Mouse (Mus musculus) liver, embryonic 14.5 days (tissue): ENCODE data around the gene Pigb. TPM values are rescaled to one million over a fixed set of nuclear protein-coding genes. Genes with fewer than 3 reads are reported as not detected.

Source experiments
- ATAC-seq: fragments of 200-750 bp; cut with Nextera tagmentation; 2 replicates; pipeline ENCODE4 v1.8.0; 2017; ENCODE audit warnings: moderate number of reproducible peaks, mild to moderate bottlenecking, moderate library complexity; ENCODE audit not compliant: insufficient read depth
- DNase-seq, 3 experiments: peaks; one replicate each; pipeline ENCODE4 v3.0.0-alpha.2; 2012 to 2013; ENCODE audit warnings: low read depth in 3 of 3, low spot score in 3 of 3
- H3K27ac ChIP-seq: fragments of 300-500 bp; sonication (generic); 2 replicates; pipeline ENCODE4 v1.5.1; 2014; ENCODE audit warnings: moderate library complexity, mild to moderate bottlenecking, control low read depth, inconsistent platforms
- H3K27me3 ChIP-seq: fragments of 300-500 bp; sonication (generic); 2 replicates; pipeline ENCODE4 v1.6.1; 2014; ENCODE audit warnings: mild to moderate bottlenecking, low read length, moderate library complexity; ENCODE audit not compliant: control insufficient read depth, insufficient read depth
- H3K36me3 ChIP-seq: fragments of 300-500 bp; sonication (generic); replicated peaks from 2 replicates; pipeline ENCODE4 v1.6.1; 2014; ENCODE audit warnings: low read depth; ENCODE audit not compliant: control insufficient read depth, insufficient read depth
- H3K4me1 ChIP-seq, 2 experiments: fragments of 200-500 bp in 1 of 2; fragments of 300-500 bp in 1 of 2; sonication (generic) in 1 of 2; replicated peaks; 2 replicates each; pipeline ENCODE4 v1.6.1; 2012 to 2014; ENCODE audit warnings: antibody characterized with exemption in 1 of 2, inconsistent platforms in 1 of 2, low read length in 1 of 2; ENCODE audit not compliant: control insufficient read depth in 2 of 2, insufficient read depth in 2 of 2
- H3K4me2 ChIP-seq: fragments of 300-500 bp; sonication (generic); 2 replicates; pipeline ENCODE4 v1.6.1; 2014; ENCODE audit warnings: low read depth, mild to moderate bottlenecking, control low read depth, moderate library complexity
- H3K4me3 ChIP-seq, 2 experiments: fragments of 200-500 bp in 1 of 2; fragments of 300-500 bp in 1 of 2; sonication (generic) in 1 of 2; 2 replicates each; pipeline ENCODE4 v1.5.1; 2012 to 2014; ENCODE audit warnings: low read depth in 2 of 2, low read length in 2 of 2, mild to moderate bottlenecking in 2 of 2, control low read depth in 1 of 2, inconsistent platforms in 1 of 2, moderate library complexity in 1 of 2; ENCODE audit not compliant: insufficient read depth in 1 of 2
- H3K9ac ChIP-seq: fragments of 300-500 bp; sonication (generic); replicated peaks from 2 replicates; pipeline ENCODE4 v1.6.1; 2014; ENCODE audit warnings: mild to moderate bottlenecking, control low read depth, moderate library complexity
- H3K9me3 ChIP-seq: fragments of 300-500 bp; sonication (generic); 2 replicates; pipeline ENCODE4 v1.6.1; 2016; ENCODE audit warnings: low read length, mixed read lengths; ENCODE audit not compliant: control insufficient read depth
- CTCF ChIP-seq: IDR thresholded peaks from 2 replicates; pipeline ENCODE4 v1.5.1; 2016; ENCODE audit warnings: antibody characterized with exemption, low read depth, control low read depth
- EP300 ChIP-seq: IDR thresholded peaks from 2 replicates; pipeline ENCODE4 v1.6.1; 2016; ENCODE audit warnings: antibody characterized with exemption, low read depth
- whole genome bisulfite sequencing: fragments of 180-500 bp; shearing (Covaris S2); extraction: QIAGEN DNeasy Blood & Tissue Kit; methylation state at CpG from one replicate; pipeline ENCODE4 v1.1.7; 2014; ENCODE audit not compliant: insufficient replicate concordance; 5-methylcytosine and 5-hydroxymethylcytosine counted together
- polyA plus RNA-seq, 2 experiments: library from polyadenylated mRNA; depleted of rRNA in 1 of 2; stranded (reverse) in 1 of 2; unstranded in 1 of 2; fragments of >200 nt; fragmentation: Nextera tagmentation in 1 of 2; extraction: Ambion mirVana in 1 of 2; gene quantifications; 2 replicates each; pipeline versions ENCODE4 v1.2.1 to v1.2.3; 2012 to 2014

Gene Pigb
- polyA plus RNA-seq (2012; rRNA removed): 3.4 and 4.3 TPM in 2 replicates
- polyA plus RNA-seq (2014; fragmentation: Nextera tagmentation; extraction: Ambion mirVana): 5.2 and 6.7 TPM in 2 replicates

DNA sequence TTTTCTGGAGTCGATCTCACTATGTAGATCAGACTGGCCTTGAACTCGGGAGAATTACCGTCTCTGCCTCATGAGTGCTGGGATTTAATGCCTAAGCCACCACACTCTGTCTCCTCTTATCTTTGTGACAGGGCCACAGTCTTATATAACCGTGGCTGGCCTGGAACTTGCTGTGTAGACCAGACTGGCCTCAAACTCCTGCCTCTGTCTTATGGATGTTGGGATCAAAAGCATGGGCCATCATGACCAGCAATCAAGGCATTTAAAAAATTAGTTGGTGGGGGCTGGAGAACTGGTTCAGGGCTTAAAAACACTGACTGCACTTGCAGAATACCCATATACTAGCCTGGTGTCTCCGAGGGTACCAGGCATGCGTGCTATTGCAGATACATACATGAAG lies at the start of gene Pigb:
TSS of gene Pigb (minus strand) at position 299 of the 400 bp plus-strand sequence.
- H3K4me2 ChIP-seq: peak within 1 kb of the TSS; percentile 89
- 27% methylated on average over 6 of the region's 6 CpGs for WGBS
- DNase-seq (no peak), ATAC-seq (no peak)
- peak within 1 kb of the TSS; percentile 70 to 86 for H3K4me3 ChIP-seq
- no peaks in the 10 kb centered on the region for H3K9me3 ChIP-seq
- peaks cover 8 to 14% of the 10 kb centered on the region in 2 experiments for H3K4me1 ChIP-seq
- no peaks in the 10 kb centered on the region for H3K27me3 ChIP-seq
- no peak for TF ChIP-seq EP300
- TF ChIP-seq CTCF: no peak
- peak within 1 kb of the TSS; percentile 46 for H3K27ac ChIP-seq
- peak within 1 kb of the TSS; percentile 89 for H3K9ac ChIP-seq
- no peaks in the 10 kb centered on the region for H3K36me3 ChIP-seq

DNA sequence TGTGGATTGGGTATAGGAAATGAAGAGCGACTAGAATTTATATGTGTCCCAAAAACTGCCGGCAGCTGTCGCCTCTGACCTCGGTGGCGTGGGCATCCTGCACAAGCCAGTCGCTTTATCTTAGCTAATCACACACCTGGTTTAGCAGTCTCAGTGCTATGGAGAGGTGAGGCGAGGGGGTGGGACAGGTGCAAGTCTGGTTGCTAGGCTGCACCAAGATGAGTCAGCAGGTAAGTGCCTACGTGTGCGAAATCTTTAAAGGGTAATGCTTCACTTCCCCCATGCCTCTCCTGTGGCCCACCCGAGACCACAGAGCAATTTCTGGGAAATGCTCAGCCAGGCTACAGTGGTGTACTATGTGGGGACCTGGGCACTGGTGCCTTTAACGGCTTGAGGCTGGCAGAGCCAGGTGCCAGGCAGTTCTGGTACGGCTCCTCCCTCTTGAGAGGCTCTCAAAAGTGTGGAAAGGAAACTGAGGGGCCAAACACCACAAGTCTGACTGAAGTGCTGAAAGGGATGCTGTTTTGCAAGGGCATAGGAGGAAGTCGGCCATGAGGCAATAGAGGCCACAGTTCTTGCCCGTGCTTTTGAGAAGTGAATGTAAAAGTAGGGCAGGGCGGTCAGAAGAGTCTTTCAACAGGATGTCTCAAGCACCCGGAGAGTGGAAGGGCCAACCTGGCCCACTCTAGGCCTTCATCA lies 49.2 kb upstream of the Pigb start:
- Histone ChIP-seq H3K4me1 (peaks cover 0 to 4% of the 10 kb centered on the region in 2 experiments; a peak in 1 of 4 replicates), H3K4me2 (no peak overlapping the region), H3K9me3 (no peaks in the 10 kb centered on the region), H3K27ac (no peak overlapping the region), H3K9ac (no peak overlapping the region), H3K27me3 (no peaks in the 10 kb centered on the region), H3K36me3 (no peaks in the 10 kb centered on the region), H3K4me3 (no peak overlapping the region)
- peak in 2 of 3 experiments; percentile 23 to 29 for DNase-seq
- TF ChIP-seq EP300 (no peak), CTCF (no peak)
- peak; percentile 43; the same call in 1 of the 2 replicates for ATAC-seq
- WGBS: 30% methylated on average over 16 of the region's 16 CpGs

DNA sequence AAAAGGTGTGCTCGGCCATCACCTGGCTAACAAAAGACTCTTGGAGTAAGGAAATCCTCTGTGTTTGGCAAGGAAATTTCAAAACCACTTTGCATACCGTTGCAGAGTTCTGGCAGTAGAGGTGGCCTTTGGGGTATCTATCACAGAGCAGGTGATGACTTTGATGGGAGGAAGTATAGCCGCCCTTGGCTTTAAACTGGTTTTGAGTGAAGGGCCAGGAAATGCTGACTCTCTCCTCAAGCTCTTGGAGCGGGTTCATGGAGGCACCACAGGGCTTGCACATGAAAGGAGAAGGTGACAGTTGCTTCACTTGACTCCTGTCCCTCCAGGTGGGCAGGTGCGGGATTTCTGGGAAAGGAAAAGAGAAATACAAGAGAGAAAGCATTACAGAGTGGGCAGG lies 47.4 kb upstream of the Pigb start:
- no peak overlapping the region for H3K27ac ChIP-seq
- no peak overlapping the region for H3K4me2 ChIP-seq
- H3K4me3 ChIP-seq: no peak overlapping the region
- no peak for ATAC-seq
- no peaks in the 10 kb centered on the region for H3K36me3 ChIP-seq
- 41% methylated on average over 5 of the region's 5 CpGs for WGBS
- DNase-seq: no peak
- no peak overlapping the region for H3K9ac ChIP-seq
- no peaks in the 10 kb centered on the region for H3K27me3 ChIP-seq
- peaks cover 0 to 4% of the 10 kb centered on the region in 2 experiments; a peak in 1 of 4 replicates for H3K4me1 ChIP-seq
- H3K9me3 ChIP-seq: no peaks in the 10 kb centered on the region
- no peak for TF ChIP-seq EP300

- H3K27me3 ChIP-seq: no peaks in the 10 kb centered on the region
- DNase-seq (no peak), ATAC-seq (no peak)
- no peak overlapping the region for H3K9ac ChIP-seq
- no peaks in the 10 kb centered on the region for H3K9me3 ChIP-seq
- no peaks in the 10 kb centered on the region for H3K36me3 ChIP-seq
- no peak overlapping the region for H3K4me2 ChIP-seq
- no peak for TF ChIP-seq CTCF
- no peak for TF ChIP-seq EP300
- 50% methylated on average over 8 of the region's 8 CpGs for WGBS
- H3K4me3 ChIP-seq: no peak overlapping the region
- H3K27ac ChIP-seq: no peak overlapping the region
- H3K4me1 ChIP-seq: peaks cover 0 to 4% of the 10 kb centered on the region in 2 experiments; a peak in 1 of 4 replicates
Observed at GRCm38 (mm10) chr9:73087121-73087520, 46.9 kb upstream of the Pigb start.

GRCm38 (mm10) chr9:73085845-73086244 lies 45.7 kb upstream of the Pigb start:
- no peak for ATAC-seq
- Histone ChIP-seq H3K9me3 (no peaks in the 10 kb centered on the region), H3K4me1 (peaks cover 0 to 4% of the 10 kb centered on the region in 2 experiments; a peak in 1 of 4 replicates), H3K9ac (no peak overlapping the region), H3K27ac (no peak overlapping the region), H3K4me3 (no peak overlapping the region), H3K4me2 (no peak overlapping the region), H3K27me3 (no peaks in the 10 kb centered on the region), H3K36me3 (no peaks in the 10 kb centered on the region)
- TF ChIP-seq EP300 (no peak), CTCF (no peak)
- no peak for DNase-seq
- WGBS: 13% methylated on average over 6 of the region's 6 CpGs
